ENCODE assay signal across 10 mouse cellular contexts in genomic region chr7:45149545-45149944, GRCm38 (mm10). TPM values are rescaled to one million over a fixed set of nuclear protein-coding genes. Genes with fewer than 3 reads are reported as not detected.
DNase-seq lines count a peak whose midpoint lies in the region; ATAC-seq and TF ChIP-seq lines count a peak whose summit lies in the region.
"Had no signal": no experiment of that assay in that cellular context is flagged by ENCODE, and none has a peak within 500 bp of the region (broad histone marks: within the 10 kb centered on the region; RNA-seq: fewer than 3 reads in every experiment).

No protein-coding gene starts in this region.

- H3K9ac ChIP-seq in hindbrain, embryonic 11.5 days (ENCODE audit: low read depth, low read length) = peak overlapping the region; percentile 8; the same call in 1 of the 2 replicates
- no peak overlapping the region for H3K9ac ChIP-seq in hindbrain, embryonic 14.5 days
- H3K9ac ChIP-seq in lung, postnatal 0 days (replicated peaks; ENCODE audit: low read depth) = no peak overlapping the region
- H3K9ac ChIP-seq: heart, embryonic 13.5 days; liver, embryonic 15.5 days had no signal

- H3K4me3 ChIP-seq in hindbrain, embryonic 11.5 days (ENCODE audit: low read depth, low read length) = no peak overlapping the region
- H3K4me3 ChIP-seq in hindbrain, embryonic 14.5 days (replicated peaks; ENCODE audit: low read length) = no peak overlapping the region
- H3K4me3 ChIP-seq in lung, postnatal 0 days (ENCODE audit: low read depth, low read length) = no peak overlapping the region
- H3K4me3 ChIP-seq: erythroblast, embryonic 14.5 days; heart, embryonic 13.5 days; liver, embryonic 15.5 days had no signal

- no peak overlapping the region for H3K4me2 ChIP-seq in hindbrain, embryonic 11.5 days (replicated peaks; ENCODE audit: low read depth, low read length)
- no peak overlapping the region for H3K4me2 ChIP-seq in hindbrain, embryonic 14.5 days (replicated peaks)
- no peak overlapping the region for H3K4me2 ChIP-seq in lung, postnatal 0 days (replicated peaks; ENCODE audit: low read depth, low read length)
- H3K4me2 ChIP-seq: heart, embryonic 13.5 days; liver, embryonic 15.5 days had no signal

- 39% methylated on average over 6 of the region's 6 CpGs for WGBS in hindbrain, embryonic 11.5 days
- 28% methylated on average over 6 of the region's 6 CpGs for WGBS in hindbrain, embryonic 14.5 days
- 62% methylated on average over 6 of the region's 6 CpGs for WGBS in lung, postnatal 0 days

- no peaks in the 10 kb centered on the region for H3K27me3 ChIP-seq in hindbrain, embryonic 11.5 days (ENCODE audit: control insufficient read depth, insufficient read depth, low read length)
- H3K27me3 ChIP-seq in hindbrain, embryonic 14.5 days (ENCODE audit: control insufficient read depth, insufficient read depth, low read length) = no peaks in the 10 kb centered on the region
- no peaks in the 10 kb centered on the region for H3K27me3 ChIP-seq in lung, postnatal 0 days (replicated peaks; ENCODE audit: insufficient read depth, low read length)
- H3K27me3 ChIP-seq: heart, embryonic 13.5 days; liver, embryonic 15.5 days had no signal

- no peak overlapping the region for H3K27ac ChIP-seq in hindbrain, embryonic 11.5 days (ENCODE audit: low read depth, low read length)
- no peak overlapping the region for H3K27ac ChIP-seq in hindbrain, embryonic 14.5 days
- no peak overlapping the region for H3K27ac ChIP-seq in lung, postnatal 0 days (ENCODE audit: low read length)
- H3K27ac ChIP-seq: heart, embryonic 13.5 days; liver, embryonic 15.5 days had no signal

- TF ChIP-seq EP300 in lung, postnatal 0 days (IDR thresholded peaks at IDR 0.05) = no peak

- TF ChIP-seq CTCF in lung, postnatal 0 days (IDR thresholded peaks at IDR 0.05) = no peak

- no peaks in the 10 kb centered on the region for H3K9me3 ChIP-seq in hindbrain, embryonic 11.5 days (ENCODE audit: control insufficient read depth, low read length)
- H3K9me3 ChIP-seq in hindbrain, embryonic 14.5 days (ENCODE audit: control insufficient read depth, low read length) = no peaks in the 10 kb centered on the region
- H3K9me3 ChIP-seq in lung, postnatal 0 days (ENCODE audit: low read length) = no peaks in the 10 kb centered on the region
- H3K9me3 ChIP-seq: heart, embryonic 13.5 days; liver, embryonic 15.5 days had no signal

- no peak for DNase-seq in hindbrain, embryonic 11.5 days (ENCODE audit: low spot score)
- DNase-seq in hindbrain, embryonic 14.5 days (ENCODE audit: low spot score) = no peak
- DNase-seq in heart, adult 9 months (ENCODE audit: low spot score in 2 of 2) = peak; percentile 68 to 76
- DNase-seq in heart, postnatal 4 days = peak; percentile 52
- DNase-seq in lung, postnatal 0 days (ENCODE audit: low spot score) = peak; percentile 28
- DNase-seq in embryo, embryonic 11 days = no peak
- DNase-seq in ovary, postnatal 14 days (ENCODE audit: low spot score) = no peak

- no peaks in the 10 kb centered on the region for H3K36me3 ChIP-seq in hindbrain, embryonic 11.5 days (ENCODE audit: control insufficient read depth, insufficient read depth, low read length)
- 0 out of 2 replicates have a peak, but pooled peaks cover 6% of the 10 kb centered on the region for H3K36me3 ChIP-seq in hindbrain, embryonic 14.5 days (replicated peaks; ENCODE audit: control insufficient read depth, insufficient read depth)
- 0 out of 2 replicates have a peak, but pooled peaks cover 12% of the 10 kb centered on the region for H3K36me3 ChIP-seq in lung, postnatal 0 days (ENCODE audit: insufficient read depth, low read length)

- ATAC-seq in hindbrain, embryonic 11.5 days (ENCODE audit: low FRiP score) = no peak
- no peak for ATAC-seq in hindbrain, embryonic 14.5 days (ENCODE audit: low FRiP score)
- ATAC-seq in lung, postnatal 0 days = no peak

- H3K4me1 ChIP-seq in hindbrain, embryonic 11.5 days (replicated peaks; ENCODE audit: control insufficient read depth, insufficient read depth, low read length) = no peaks in the 10 kb centered on the region; the same call in 1 of the 2 replicates
- H3K4me1 ChIP-seq in hindbrain, embryonic 14.5 days (replicated peaks; ENCODE audit: control insufficient read depth, insufficient read depth, low read length) = 0 out of 2 replicates have a peak, but pooled peaks cover 5% of the 10 kb centered on the region
- H3K4me1 ChIP-seq in lung, postnatal 0 days (ENCODE audit: insufficient read depth, low read depth, low read length) = no peaks in the 10 kb centered on the region

RNA-seq across cellular contexts. Expression of gene Pih1d1, which starts 4.6 kb away (rescaled TPM):
- 105 TPM in 2 replicates for polyA plus RNA-seq in hindbrain, embryonic 11.5 days (2014; fragmentation: Nextera tagmentation; extraction: Ambion mirVana)
- polyA plus RNA-seq in hindbrain, embryonic 14.5 days (2014; fragmentation: Nextera tagmentation; extraction: Ambion mirVana) = 91.0 and 93.5 TPM in 2 replicates
- total RNA-seq in heart, postnatal 4 days (2021) = 10 to 100 TPM; 58.5 to 67.0 TPM
- 51.7 and 58.4 TPM in 2 replicates for polyA plus RNA-seq in lung, postnatal 0 days (2015; fragmentation: Nextera tagmentation; extraction: Ambion mirVana)

RNA-seq across cellular contexts. Expression of gene Aldh16a1, which starts 4.8 kb away (rescaled TPM):
- polyA plus RNA-seq in hindbrain, embryonic 11.5 days (2014; fragmentation: Nextera tagmentation; extraction: Ambion mirVana) = 20.8 and 28.6 TPM in 2 replicates
- polyA plus RNA-seq in hindbrain, embryonic 14.5 days (2014; fragmentation: Nextera tagmentation; extraction: Ambion mirVana) = 16.0 and 21.3 TPM in 2 replicates
- 10 to 100 TPM; 44.8 to 53.8 TPM for total RNA-seq in heart, postnatal 4 days (2021)
- polyA plus RNA-seq in lung, postnatal 0 days (2015; fragmentation: Nextera tagmentation; extraction: Ambion mirVana) = 26.7 and 26.8 TPM in 2 replicates

RNA-seq across cellular contexts. Expression of gene Flt3l, which starts 13.3 kb away (rescaled TPM):
- 1.5 and 1.6 TPM in 2 replicates for polyA plus RNA-seq in hindbrain, embryonic 11.5 days (2014; fragmentation: Nextera tagmentation; extraction: Ambion mirVana)
- polyA plus RNA-seq in hindbrain, embryonic 14.5 days (2014; fragmentation: Nextera tagmentation; extraction: Ambion mirVana) = 1.7 and 1.8 TPM in 2 replicates
- total RNA-seq in heart, postnatal 4 days (2021) = 1 to 10 TPM; 1.5 to 2.1 TPM
- polyA plus RNA-seq in lung, postnatal 0 days (2015; fragmentation: Nextera tagmentation; extraction: Ambion mirVana) = 5.1 and 6.1 TPM in 2 replicates

RNA-seq across cellular contexts. Expression of gene Gm45713, which starts 13.5 kb away (rescaled TPM):
- polyA plus RNA-seq in hindbrain, embryonic 11.5 days (2014; fragmentation: Nextera tagmentation; extraction: Ambion mirVana) = 0.47 TPM in 1 of 2 replicates, not detected in the other
- polyA plus RNA-seq in hindbrain, embryonic 14.5 days (2014; fragmentation: Nextera tagmentation; extraction: Ambion mirVana) = 0.22 TPM in 1 of 2 replicates, not detected in the other
- total RNA-seq in heart, postnatal 4 days (2021) = not detected
- polyA plus RNA-seq in lung, postnatal 0 days (2015; fragmentation: Nextera tagmentation; extraction: Ambion mirVana) = 0.62 and 0.96 TPM in 2 replicates
- polyA plus RNA-seq: erythroblast, embryonic 14.5 days; liver, embryonic 15.5 days had no signal

RNA-seq across cellular contexts. Expression of gene Slc17a7, which starts 14.2 kb away (rescaled TPM):
- 0.51 and 1.1 TPM in 2 replicates for polyA plus RNA-seq in hindbrain, embryonic 11.5 days (2014; fragmentation: Nextera tagmentation; extraction: Ambion mirVana)
- 0.47 and 0.48 TPM in 2 replicates for polyA plus RNA-seq in hindbrain, embryonic 14.5 days (2014; fragmentation: Nextera tagmentation; extraction: Ambion mirVana)
- 10 to 100 TPM in 1 of 2 experiments, 1 to 10 TPM in 1; 9.1 to 12.4 TPM for total RNA-seq in heart, postnatal 4 days (2021)
- 0.56 and 0.65 TPM in 2 replicates for polyA plus RNA-seq in lung, postnatal 0 days (2015; fragmentation: Nextera tagmentation; extraction: Ambion mirVana)
- polyA plus RNA-seq: liver, embryonic 15.5 days had no signal

Comparison
In these comparisons a context has a peak if more than half of its experiments do, and no peak if none do; other contexts are left out.
1. DNase-seq: peak in heart, adult 9 months (2 of 2), heart, postnatal 4 days (single experiment) and lung, postnatal 0 days (single experiment); none in hindbrain, embryonic 11.5 days (single experiment), hindbrain, embryonic 14.5 days (single experiment), embryo, embryonic 11 days (single experiment) and ovary, postnatal 14 days (single experiment).